Mouse (Mus musculus) common myeloid progenitor, adult 5-6 weeks (primary cell): ENCODE data around the gene Ccr8. TPM values are rescaled to one million over a fixed set of nuclear protein-coding genes. Genes with fewer than 3 reads are reported as not detected.
"Not testable (repeated sequence)": the region's sequence is repeated elsewhere in the genome, so short reads cannot be mapped to it uniquely, and the experiment has no call there.

Experiments used
- ATAC-seq: replicated peaks from 2 replicates; pipeline ENCODE4 v1.8.0; 2016; ENCODE audit warnings: low read depth, mild to moderate bottlenecking, moderate TSS enrichment, inconsistent platforms; ENCODE audit not compliant: poor library complexity, severe bottlenecking
- total RNA-seq: library from RNA; stranded (forward); fragments of 200-1000, 187-1606 nt; gene quantifications from 2 replicates; pipeline ENCODE4 v1.2.3, GENCODE M21; 2017

The Ccr8 gene
- total RNA-seq, 1 experiment from 2014 or later = not detected

DNA sequence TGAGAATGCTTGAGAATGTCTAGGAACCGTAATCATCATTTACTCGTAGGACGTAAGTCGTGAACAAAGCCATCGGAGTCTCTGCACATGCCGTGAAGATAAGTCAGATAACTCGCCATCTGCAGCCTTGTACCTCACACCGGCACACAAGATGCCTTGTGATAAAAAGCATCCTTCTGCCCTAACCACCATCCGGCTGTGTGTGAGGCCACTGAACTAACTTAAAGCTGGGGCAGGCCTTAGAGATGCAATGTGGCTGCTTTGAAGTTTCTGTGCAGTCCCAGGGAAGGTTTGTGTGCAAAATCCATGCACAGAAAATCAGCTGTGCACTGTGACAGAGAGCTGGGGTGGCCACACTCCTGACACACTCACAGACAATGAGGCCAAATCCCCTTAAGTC, 7.5 kb upstream of the Ccr8 start:
- ATAC-seq = no peak

DNA sequence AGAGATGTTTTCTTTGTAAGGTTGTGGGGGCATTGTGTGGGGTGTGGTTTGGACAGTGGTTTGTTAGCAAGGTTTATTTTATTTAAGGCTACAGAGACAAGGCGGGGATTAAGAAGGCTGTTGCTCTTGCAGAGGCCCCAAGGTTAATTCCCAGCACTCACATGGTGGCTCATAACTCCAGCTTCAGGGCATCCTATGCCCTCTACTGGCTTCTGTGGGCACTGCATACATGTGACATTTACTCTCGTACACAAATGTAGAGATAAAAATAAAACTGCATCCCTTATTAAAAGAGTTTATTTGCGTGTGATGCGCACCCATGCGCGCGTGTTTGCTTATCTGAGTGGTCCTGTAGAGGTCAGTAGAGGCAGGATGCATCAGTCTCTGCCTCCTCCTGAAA, 2.8 kb upstream of the Ccr8 start:
- ATAC-seq = no peak

DNA sequence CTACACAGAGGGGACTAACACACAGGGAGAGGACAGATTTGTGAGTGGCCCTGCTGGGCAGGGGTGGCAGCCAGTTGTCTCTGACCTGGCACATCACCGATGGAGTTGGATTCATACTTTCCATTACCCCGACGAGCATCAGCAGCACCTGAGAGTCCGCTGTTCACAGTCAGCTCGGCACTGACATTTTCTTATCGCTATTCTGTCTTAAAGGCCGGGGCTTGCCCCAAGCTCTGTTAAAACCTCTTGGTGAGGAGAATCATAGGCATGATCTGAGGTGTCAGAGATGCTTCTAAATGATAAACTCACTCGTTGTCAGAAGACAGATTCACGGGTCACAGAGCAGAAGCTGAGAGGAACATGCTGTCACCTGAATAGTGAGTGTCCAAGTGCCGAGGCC, 828 bp upstream of the Ccr8 start:
- no peak for ATAC-seq

DNA sequence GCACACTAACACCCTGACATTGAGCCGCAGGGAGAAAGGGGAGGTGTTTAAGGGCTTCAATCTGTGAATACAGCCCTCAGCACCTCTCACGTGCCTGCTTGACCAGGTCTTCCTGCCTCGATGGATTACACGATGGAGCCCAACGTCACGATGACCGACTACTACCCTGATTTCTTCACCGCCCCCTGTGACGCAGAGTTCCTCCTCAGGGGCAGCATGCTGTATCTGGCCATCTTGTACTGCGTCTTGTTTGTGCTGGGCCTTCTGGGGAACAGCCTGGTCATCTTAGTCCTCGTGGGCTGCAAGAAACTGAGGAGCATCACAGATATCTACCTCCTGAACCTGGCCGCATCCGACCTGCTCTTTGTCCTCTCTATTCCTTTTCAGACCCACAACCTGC, 1.8 kb downstream of the Ccr8 start:
- no peak for ATAC-seq

DNA sequence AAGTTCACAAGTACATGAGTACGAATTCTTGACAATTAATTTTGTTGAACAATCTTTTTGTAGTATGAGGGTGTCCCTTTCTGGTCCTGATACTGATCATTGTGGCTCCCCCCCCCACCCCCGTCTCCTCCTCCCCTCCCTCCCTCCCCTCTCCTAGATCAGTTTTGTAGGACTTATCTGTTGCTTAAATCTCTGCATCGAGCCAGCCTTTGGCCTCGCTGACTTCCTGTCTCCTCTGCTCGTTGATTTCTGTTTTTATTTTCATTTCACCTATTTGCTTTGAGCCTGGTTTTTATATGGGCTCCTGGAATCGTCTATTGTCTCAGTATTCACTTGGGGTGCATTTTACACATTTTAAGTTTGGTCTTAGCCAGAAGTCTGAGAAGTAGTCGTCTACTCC, 4.0 kb downstream of the Ccr8 start:
- ATAC-seq = no peak

DNA sequence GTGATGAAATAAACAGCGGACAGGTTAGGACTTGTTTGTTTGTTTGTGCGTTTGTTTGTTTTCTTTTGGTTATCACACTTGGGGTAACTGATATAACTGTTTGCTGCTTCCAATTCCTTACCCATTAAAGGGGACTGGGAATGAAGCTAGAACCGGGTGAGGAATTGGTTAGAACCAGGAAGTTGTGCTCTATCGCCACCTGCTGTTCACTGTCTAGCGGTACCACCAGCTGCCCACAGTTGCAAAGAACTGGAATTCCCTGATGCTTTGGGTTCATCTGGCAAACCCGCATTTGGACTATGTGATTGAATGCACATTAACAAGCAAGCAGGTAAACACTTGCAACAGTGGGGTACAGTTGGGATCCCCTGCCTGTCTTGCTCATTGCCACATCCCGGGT, 6.8 kb downstream of the Ccr8 start:
- ATAC-seq = peak; percentile 93

DNA sequence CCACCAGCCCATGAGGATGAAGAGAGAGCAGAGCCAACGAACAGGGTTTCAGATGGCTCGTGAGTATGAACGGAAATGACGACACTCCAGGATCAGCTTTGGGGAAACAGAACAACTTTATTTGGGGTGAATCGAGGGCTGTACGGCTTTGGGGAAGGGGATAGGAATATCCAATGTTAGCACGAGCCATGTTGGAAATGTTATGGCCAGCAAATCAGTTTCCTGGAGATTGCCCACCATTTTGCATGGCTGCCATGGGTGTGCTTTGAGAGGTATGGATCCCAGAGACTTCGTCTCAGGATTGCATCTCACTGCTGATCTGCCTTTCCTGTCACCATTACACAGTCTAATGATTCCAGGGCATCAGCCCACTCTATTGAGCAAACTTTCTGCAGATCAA, 7.4 kb downstream of the Ccr8 start:
- ATAC-seq = no peak

DNA sequence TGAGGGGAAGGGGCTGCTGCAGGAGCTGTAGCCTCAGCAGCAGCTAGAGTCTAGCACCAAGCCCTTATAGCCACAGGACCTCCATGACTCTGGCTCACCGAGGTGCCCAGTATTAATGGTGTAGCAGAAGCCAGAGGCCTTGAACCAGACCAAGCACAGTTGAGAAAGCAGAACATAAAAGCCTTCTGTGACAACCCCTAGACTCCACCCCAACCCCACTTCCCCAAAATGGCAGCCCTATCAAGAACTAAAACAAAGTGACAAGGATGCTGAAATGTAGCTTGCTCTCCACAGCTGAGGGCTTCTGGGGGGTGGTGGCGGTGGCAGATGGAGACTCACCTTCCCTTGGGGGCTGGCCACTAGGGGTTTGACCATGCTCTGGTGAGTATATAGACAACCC, 9.3 kb downstream of the Ccr8 start:
- ATAC-seq = peak; percentile 15; the same call in 1 of the 2 replicates

DNA sequence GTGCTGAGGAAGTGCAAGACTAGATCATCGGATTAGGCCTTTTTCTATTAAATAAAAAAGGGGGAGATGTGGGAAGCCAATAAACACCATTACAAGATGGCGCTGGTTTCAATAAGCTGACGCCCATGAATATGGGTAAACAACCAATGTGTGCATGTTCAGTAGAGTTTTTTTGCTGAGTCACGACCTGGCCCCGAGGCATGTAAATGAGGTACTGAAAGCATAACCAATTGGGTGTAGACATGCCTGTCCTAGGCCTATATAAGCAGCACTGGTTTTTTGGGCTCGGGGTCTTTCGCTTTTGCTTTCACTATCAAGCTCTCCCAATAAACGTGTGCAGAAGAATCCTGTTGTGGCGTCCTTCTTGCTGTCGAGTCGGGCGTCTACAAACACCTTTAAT, 17.0 kb downstream of the Ccr8 start:
- ATAC-seq = not testable (repeated sequence)

DNA sequence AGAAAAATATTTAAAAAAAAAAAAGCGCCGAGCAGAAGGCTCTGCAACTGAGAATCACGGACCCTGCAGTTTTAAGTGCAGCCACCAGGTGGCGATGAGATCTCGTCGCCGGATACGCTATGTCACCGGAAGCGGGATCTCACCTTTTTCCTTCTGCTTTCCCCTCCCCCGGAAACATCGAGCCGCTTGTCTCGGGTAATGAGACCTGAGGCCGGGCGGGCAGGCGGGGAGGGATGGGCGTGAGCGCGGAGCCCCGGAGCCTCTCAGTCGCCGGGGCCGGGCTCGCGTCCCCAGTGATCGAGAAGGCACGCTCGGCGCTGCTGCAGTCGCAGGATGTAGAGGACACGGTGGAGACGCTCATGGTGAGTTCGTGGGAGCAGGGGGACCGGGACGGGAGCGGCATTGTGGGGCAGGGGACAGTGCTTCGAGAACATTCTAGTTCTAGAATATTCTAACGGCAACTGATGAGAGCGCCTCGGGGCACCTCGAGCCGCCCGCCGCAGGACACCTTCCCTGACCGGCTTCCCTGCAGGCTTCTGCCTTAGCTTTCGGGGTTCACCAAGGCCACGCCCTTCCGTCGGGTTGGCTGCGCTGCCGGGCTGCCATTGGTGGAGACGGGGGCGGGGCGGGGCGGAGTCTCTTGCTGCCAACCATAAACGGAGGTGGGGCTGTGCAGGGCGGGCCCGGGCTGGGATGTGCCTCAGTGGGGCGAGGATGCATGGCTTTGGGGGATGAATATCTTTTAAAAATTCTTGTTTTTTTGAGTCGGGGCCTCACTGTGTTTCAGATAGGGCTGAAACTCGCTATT, 18.5 kb downstream of the Ccr8 start, which contains the start of gene Slc25a38:
Gene Slc25a38, plus strand, starts transcription at position 164 of the 808 bp plus-strand sequence.
- ATAC-seq = peak; percentile 89

DNA sequence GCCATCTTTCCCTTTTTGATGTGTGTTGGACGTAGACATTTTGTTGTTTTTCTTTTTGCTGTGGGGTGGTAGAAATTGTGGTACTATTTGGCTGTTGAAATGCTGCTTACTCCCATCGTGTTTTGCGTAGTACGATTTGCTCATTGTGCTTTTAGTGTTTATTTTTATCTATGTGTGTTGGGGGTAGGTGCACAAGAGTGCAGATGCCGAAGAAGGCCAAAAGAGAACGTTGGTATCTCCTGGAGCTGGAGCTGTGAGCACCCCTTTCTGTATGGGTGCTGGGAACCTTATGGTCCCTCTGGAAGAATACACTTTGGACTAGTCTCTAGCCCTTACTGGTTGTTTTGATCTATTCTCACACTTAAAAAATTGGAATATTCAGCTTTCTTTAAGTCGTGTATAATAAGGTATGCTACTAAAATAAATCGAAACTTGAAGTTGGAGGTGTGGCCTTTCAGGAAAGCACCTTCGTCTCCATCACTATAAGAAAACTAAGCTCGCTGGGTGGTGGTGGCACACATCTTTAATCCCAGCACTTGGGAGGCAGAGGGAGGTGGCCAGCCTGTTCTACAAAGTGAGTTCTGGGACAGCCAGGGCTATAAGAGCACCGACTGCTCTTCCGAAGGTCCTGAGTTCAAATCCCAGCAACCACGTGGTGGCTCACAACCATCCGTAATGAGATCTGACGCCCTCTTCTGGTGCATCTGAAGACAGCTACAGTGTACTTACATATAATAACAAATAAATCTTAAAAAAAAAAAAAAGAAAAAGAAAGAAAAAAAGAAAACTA, 19.4 kb downstream of the Ccr8 start:
- no peak for ATAC-seq

DNA sequence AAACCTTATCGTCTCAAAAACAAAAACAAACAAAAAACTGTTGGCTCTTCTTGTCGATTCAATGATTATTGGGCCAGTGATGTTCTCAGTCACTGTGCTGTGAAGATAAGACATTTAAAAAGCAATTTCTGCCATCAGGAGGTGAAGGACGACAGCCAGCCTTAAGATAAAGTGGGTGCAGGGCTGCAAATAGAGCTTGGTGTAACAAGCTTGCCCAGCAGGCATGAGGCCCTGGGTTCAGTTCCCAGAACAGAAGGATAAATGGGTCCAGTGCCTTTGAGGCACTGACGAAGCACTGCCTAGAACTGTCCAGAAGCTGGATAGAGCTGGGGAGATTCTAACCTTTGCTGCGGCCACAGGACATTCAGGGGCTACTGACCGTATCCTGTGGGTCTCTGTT, 20.6 kb downstream of the Ccr8 start:
- ATAC-seq = no peak

DNA sequence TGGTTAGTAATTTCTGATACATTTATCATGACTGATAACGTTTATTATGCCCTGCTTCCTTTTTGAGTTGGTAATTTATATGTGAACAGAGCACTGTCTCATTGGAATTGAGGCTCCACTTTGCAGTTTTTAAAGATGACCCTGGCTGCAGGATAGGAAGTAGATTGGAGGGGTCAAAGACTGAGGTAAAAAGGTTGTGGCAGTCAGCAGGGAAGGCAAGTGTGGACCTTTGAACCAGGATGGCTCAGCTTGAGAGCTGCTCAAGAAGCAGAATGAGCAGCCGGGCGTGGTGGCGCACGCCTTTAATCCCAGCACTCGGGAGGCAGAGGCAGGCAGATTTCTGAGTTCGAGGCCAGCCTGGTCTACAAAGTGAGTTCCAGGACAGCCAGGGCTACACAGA, 21.5 kb downstream of the Ccr8 start:
- no peak for ATAC-seq

DNA sequence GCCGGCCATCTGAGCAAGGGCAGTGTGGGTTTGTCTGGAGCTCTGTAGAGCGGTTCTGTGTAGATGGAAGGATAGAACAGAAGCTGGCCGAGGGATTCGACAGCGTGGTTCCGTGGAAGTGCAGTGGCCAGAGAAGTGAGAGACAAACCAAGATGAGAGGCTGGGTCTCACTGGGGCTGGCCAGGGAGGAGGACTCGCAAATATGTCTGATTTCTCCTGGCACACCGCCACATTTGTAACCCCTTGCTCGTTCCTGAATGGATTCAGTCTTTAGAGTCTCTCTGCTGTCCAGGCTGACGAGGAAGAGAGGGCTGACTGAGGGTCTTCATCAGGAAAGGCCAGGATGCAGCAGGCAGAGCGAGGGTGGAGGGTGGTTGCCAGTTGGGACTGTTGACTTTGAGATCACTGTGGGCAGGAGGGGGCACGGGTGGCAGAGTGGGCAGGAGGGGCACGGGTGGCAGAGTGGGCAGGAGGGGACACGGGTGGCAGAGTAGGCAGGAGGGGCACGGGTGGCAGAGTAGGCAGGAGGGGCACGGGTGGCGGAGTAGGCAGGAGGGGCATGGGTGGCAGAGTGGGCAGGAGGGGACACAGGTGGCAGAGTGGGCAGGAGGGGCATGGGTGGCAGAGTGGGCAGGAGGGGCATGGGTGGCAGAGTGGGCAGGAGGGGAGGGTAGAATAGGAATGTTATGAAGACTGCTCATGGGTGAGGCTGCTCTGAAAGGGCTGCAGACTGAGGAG, 22.3 kb downstream of the Ccr8 start:
- ATAC-seq = no peak

DNA sequence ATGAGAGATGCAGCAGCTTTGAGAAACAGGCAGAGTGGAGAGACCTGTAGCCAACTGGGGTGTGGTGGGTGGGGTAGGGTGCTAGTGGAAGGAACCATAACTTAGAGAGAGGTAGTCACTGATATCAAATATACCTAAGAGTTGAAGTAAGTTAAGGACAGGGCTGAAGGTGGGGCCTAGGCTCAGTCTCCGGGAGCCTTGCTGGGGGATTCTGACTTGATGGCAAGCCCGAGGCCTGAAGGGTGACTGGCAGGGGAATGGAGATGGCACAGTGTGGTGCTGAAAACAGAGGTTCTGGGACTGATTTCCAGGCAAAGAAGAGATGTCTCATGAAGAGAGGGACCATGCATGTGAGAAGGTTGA, 22.9 kb downstream of the Ccr8 start:
- no peak for ATAC-seq

DNA sequence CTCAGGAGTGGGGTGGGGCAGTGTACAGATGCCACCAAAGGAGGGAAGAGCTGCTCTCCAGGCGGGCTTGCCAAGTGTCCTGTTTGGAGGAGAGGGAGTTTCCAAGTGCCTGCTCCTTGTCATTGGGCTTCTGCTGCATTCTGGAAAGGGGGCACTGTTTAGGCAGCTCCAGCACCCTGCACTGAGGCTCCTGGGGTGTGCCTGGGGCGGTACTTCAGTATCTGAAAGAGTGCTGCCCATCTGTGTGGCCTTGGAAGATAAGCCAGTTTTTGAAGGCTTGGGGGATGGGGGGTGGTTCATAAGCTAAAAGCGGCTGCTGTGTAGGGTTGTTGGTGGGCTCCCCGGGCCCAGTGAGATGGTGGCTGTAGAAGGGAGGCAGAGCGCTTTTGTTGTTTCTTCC, 23.7 kb downstream of the Ccr8 start:
- ATAC-seq = peak; percentile 53

DNA sequence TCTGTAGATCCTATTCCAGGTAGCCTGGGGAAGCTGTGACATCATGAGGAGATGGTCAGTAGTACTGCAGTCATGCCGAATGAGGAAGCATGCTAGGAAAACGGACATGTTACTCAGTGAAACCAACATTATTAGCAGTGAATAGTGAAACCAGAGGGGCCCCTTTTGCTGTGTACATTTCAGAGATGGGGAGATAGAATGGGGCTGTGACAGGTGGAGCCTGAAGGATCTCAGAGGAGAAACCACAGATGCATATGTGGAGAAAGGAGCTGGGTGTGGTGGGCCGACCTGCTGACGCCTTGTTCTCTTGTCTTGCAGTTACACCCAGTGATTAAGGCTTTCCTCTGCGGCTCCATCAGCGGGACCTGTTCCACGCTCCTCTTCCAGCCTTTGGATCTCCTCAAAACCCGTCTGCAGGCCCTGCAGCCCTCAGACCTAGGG, 24.3 kb downstream of the Ccr8 start:
- ATAC-seq = peak; percentile 39

DNA sequence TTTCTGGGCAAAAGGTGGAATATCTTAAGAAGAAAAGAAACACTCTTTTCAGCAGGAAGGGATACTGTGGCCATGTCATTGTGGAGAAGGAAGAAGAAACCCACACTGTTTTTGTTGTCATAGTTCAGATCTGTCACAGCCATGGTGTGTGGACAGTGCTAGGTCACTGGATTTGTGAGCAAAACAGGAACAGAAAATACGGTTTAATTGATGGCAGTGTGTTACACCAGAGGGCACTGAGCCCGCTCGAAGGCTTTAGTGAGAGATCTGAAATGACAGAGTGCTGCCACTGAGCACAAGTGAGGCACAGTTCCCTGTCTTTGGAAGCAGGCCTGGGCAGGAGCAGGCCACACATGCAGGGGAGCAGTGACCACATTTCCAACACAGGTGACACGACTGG, 26.3 kb downstream of the Ccr8 start:
- peak; percentile 42 for ATAC-seq

DNA sequence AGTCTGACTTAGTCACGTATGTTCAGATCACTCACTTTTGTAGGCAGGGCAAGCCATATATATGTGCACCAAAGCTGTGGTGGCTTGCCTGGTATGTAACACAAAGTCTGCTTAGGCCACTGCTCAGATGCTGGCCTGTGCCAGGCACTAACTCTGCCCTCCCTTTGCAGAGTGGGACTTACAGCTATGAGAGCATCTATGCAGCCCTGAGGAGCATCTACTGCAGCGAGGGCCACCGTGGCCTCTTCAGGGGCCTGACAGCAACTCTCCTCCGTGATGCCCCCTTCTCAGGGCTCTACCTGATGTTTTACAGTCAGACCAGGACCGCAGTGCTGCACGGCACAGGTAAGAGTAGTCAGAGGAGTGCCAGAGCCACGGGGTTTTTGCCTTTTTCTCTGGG, 28.6 kb downstream of the Ccr8 start:
- ATAC-seq = no peak

DNA sequence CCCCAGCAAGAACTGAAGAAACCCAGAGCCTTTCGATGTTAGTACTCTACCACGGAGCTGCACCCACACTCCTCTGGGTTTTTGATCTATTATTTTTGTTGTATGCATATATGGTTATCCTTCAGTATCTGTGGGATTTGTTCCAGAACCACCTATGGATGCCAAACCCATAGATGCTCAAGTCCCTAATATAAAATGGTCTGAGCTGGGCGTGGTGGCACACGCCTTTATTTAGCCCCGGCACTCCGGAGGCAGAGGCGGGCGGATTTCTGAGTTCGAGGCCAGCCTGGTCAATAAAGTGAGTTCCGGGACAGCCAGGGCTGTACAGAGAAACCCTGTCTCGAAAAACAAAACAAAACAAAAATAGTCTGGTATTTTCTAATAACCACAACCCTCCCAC, 35.0 kb downstream of the Ccr8 start:
- ATAC-seq = no peak
